Mouse (Mus musculus): ENCODE results near the gene Znhit3.

Gene Znhit3

GRCm38 (mm10) chr11:84919951-84920350, 3.8 kb upstream of the Znhit3 start:
- DNase-seq (ENCODE audit: extremely low spot score): no peak

- peak; percentile 7 for DNase-seq (ENCODE audit: extremely low spot score)
Observed at GRCm38 (mm10) chr11:84919276-84919675, 3.1 kb upstream of the Znhit3 start.

- DNase-seq (ENCODE audit: extremely low spot score): peak; percentile 87
Observed at GRCm38 (mm10) chr11:84918425-84918824, 2.3 kb upstream of the Znhit3 start.

GRCm38 (mm10) chr11:84916703-84917300, 636 bp upstream of the Znhit3 start:
- DNase-seq (ENCODE audit: extremely low spot score): no peak

- DNase-seq (ENCODE audit: extremely low spot score): no peak
Observed at GRCm38 (mm10) chr11:84914673-84915072, 1.5 kb downstream of the Znhit3 start.

GRCm38 (mm10) chr11:84910411-84910810, 5.8 kb downstream of the Znhit3 start:
- DNase-seq (ENCODE audit: extremely low spot score): no peak

- no peak for DNase-seq (ENCODE audit: extremely low spot score)
Observed at GRCm38 (mm10) chr11:84908480-84908879, 7.7 kb downstream of the Znhit3 start.

- DNase-seq (ENCODE audit: extremely low spot score): no peak
Observed at GRCm38 (mm10) chr11:84907081-84907480, 9.1 kb downstream of the Znhit3 start.

- DNase-seq (ENCODE audit: extremely low spot score): no peak
Observed at GRCm38 (mm10) chr11:84904597-84905144, 11.5 kb downstream of the Znhit3 start.

- DNase-seq (ENCODE audit: extremely low spot score): no peak
Observed at GRCm38 (mm10) chr11:84893113-84893512, 23.1 kb downstream of the Znhit3 start.

GRCm38 (mm10) chr11:84891705-84892104, 24.5 kb downstream of the Znhit3 start:
- DNase-seq (ENCODE audit: extremely low spot score): no peak

GRCm38 (mm10) chr11:84889492-84889891, 26.7 kb downstream of the Znhit3 start:
- DNase-seq (ENCODE audit: extremely low spot score): no peak

GRCm38 (mm10) chr11:84888025-84888424, 28.1 kb downstream of the Znhit3 start:
- no peak for DNase-seq (ENCODE audit: extremely low spot score)

- DNase-seq (ENCODE audit: extremely low spot score): no peak
Observed at GRCm38 (mm10) chr11:84886767-84887511, 29.2 kb downstream of the Znhit3 start.

- DNase-seq (ENCODE audit: extremely low spot score): no peak
Observed at GRCm38 (mm10) chr11:84886236-84886635, 29.9 kb downstream of the Znhit3 start.

- no peak for DNase-seq (ENCODE audit: extremely low spot score)
Observed at GRCm38 (mm10) chr11:84885238-84885637, 30.9 kb downstream of the Znhit3 start.

- no peak for DNase-seq (ENCODE audit: extremely low spot score)
Observed at GRCm38 (mm10) chr11:84882346-84882745, 33.8 kb downstream of the Znhit3 start.

- no peak for DNase-seq (ENCODE audit: extremely low spot score)
Observed at GRCm38 (mm10) chr11:84880971-84881370, 35.2 kb downstream of the Znhit3 start.

GRCm38 (mm10) chr11:84880465-84880961, 35.7 kb downstream of the Znhit3 start:
- no peak for DNase-seq (ENCODE audit: extremely low spot score)

GRCm38 (mm10) chr11:84879772-84880464, 36.2 kb downstream of the Znhit3 start, which contains the start of the genes Myo19 and Pigw:
Gene Myo19, plus strand, starts transcription at chr11:84880148.
Gene Pigw, minus strand, starts transcription at chr11:84880285.
- peak; percentile 82 for DNase-seq (ENCODE audit: extremely low spot score)

GRCm38 (mm10) chr11:84879007-84879771, 37.0 kb downstream of the Znhit3 start:
- peak; percentile 5 for DNase-seq (ENCODE audit: extremely low spot score)

All from embryo, embryonic 9.5 days (tissue).